Mouse (Mus musculus): ENCODE measurements around the gene Gpm6b. TPM values are rescaled to one million over a fixed set of nuclear protein-coding genes. Genes with fewer than 3 reads are reported as not detected.
A peak's percentile ranks its signal among the peaks of the same experiment; 100 is the strongest.

The Gpm6b gene
- polyA plus RNA-seq, 1 experiment from 2014 or later, result 23.4 TPM

- no peak overlapping the region for H3K4me2 ChIP-seq
- 86% methylated on average over 4 of the region's 4 CpGs for WGBS
- no peak for ATAC-seq (ENCODE audit: insufficient number of reproducible peaks, low FRiP score, low TSS enrichment, low read depth)
Observed at GRCm38 (mm10) chrX:166339911-166340310, 101.2 kb downstream of the Gpm6b start.

GRCm38 (mm10) chrX:166341795-166342194 is 103.1 kb downstream of the Gpm6b start:
- no peak overlapping the region for H3K9ac ChIP-seq
- no peak overlapping the region for H3K27ac ChIP-seq
- H3K4me1 ChIP-seq, result no peaks in the 10 kb centered on the region
- no peak overlapping the region for H3K4me3 ChIP-seq
- WGBS, result 64% methylated on average over 6 of the region's 6 CpGs
- H3K9me3 ChIP-seq, result no peaks in the 10 kb centered on the region
- no peaks in the 10 kb centered on the region for H3K36me3 ChIP-seq
- H3K4me2 ChIP-seq, result no peak overlapping the region
- ATAC-seq (ENCODE audit: insufficient number of reproducible peaks, low FRiP score, low TSS enrichment, low read depth), result no peak
- H3K27me3 ChIP-seq, result peaks cover 3% of the 10 kb centered on the region; the same call in 1 of the 2 replicates

More at GRCm38 (mm10) chrX:166339911-166340310, 101.2 kb downstream of the Gpm6b start:
- Histone ChIP-seq H3K27ac (no peak overlapping the region), H3K9me3 (no peaks in the 10 kb centered on the region), H3K4me1 (no peaks in the 10 kb centered on the region), H3K4me3 (no peak overlapping the region), H3K9ac (no peak overlapping the region), H3K36me3 (no peaks in the 10 kb centered on the region), H3K27me3 (peaks cover 3% of the 10 kb centered on the region; the same call in 1 of the 2 replicates)

- ATAC-seq (ENCODE audit: insufficient number of reproducible peaks, low FRiP score, low TSS enrichment, low read depth), result no peak
Observed at GRCm38 (mm10) chrX:166344228-166345015, 105.7 kb downstream of the Gpm6b start.

GRCm38 (mm10) chrX:166348086-166348485 is 109.4 kb downstream of the Gpm6b start:
- no peak for ATAC-seq (ENCODE audit: insufficient number of reproducible peaks, low FRiP score, low TSS enrichment, low read depth)
- H3K4me2 ChIP-seq, result no peak overlapping the region
- H3K4me1 ChIP-seq, result no peaks in the 10 kb centered on the region
- WGBS, result 74% methylated on average over 6 of the region's 6 CpGs
- H3K36me3 ChIP-seq, result no peaks in the 10 kb centered on the region
- no peak overlapping the region for H3K4me3 ChIP-seq
- H3K27ac ChIP-seq, result no peak overlapping the region
- peaks cover 3% of the 10 kb centered on the region; the same call in 1 of the 2 replicates for H3K27me3 ChIP-seq
- H3K9ac ChIP-seq, result no peak overlapping the region
- no peaks in the 10 kb centered on the region for H3K9me3 ChIP-seq

More at GRCm38 (mm10) chrX:166344228-166345015, 105.7 kb downstream of the Gpm6b start:
- H3K27ac ChIP-seq, result no peak overlapping the region
- H3K4me1 ChIP-seq, result no peaks in the 10 kb centered on the region
- peaks cover 3% of the 10 kb centered on the region; the same call in 1 of the 2 replicates for H3K27me3 ChIP-seq
- H3K36me3 ChIP-seq, result no peaks in the 10 kb centered on the region
- H3K4me2 ChIP-seq, result peak overlapping the region; percentile 31; the same call in 1 of the 2 replicates
- H3K4me3 ChIP-seq, result no peak overlapping the region; the same call in 1 of the 2 replicates
- WGBS, result 32% methylated on average over 10 of the region's 10 CpGs
- H3K9me3 ChIP-seq, result no peaks in the 10 kb centered on the region
- no peak overlapping the region for H3K9ac ChIP-seq

- Histone ChIP-seq H3K9ac (no peak overlapping the region), H3K9me3 (no peaks in the 10 kb centered on the region), H3K4me2 (no peak overlapping the region), H3K27me3 (peaks cover 3% of the 10 kb centered on the region; the same call in 1 of the 2 replicates), H3K36me3 (no peaks in the 10 kb centered on the region), H3K4me3 (no peak overlapping the region), H3K27ac (no peak overlapping the region), H3K4me1 (no peaks in the 10 kb centered on the region)
- 71% methylated on average over 4 of the region's 4 CpGs for WGBS
- no peak for ATAC-seq (ENCODE audit: insufficient number of reproducible peaks, low FRiP score, low TSS enrichment, low read depth)
Observed at GRCm38 (mm10) chrX:166348634-166349033, 109.9 kb downstream of the Gpm6b start.

- WGBS, result 24% methylated on average over 6 of the region's 6 CpGs
- Histone ChIP-seq H3K9ac (no peak overlapping the region), H3K27me3 (peaks cover 6% of the 10 kb centered on the region; the same call in 1 of the 2 replicates), H3K9me3 (no peaks in the 10 kb centered on the region), H3K27ac (no peak overlapping the region), H3K4me2 (no peak overlapping the region), H3K4me1 (no peaks in the 10 kb centered on the region), H3K36me3 (no peaks in the 10 kb centered on the region), H3K4me3 (no peak overlapping the region)
- ATAC-seq (ENCODE audit: insufficient number of reproducible peaks, low FRiP score, low TSS enrichment, low read depth), result no peak
Observed at GRCm38 (mm10) chrX:166351790-166352189, 113.1 kb downstream of the Gpm6b start.

GRCm38 (mm10) chrX:166353412-166353811 is 114.7 kb downstream of the Gpm6b start:
- 58% methylated on average over 2 of the region's 2 CpGs for WGBS
- H3K27me3 ChIP-seq, result peaks cover 10% of the 10 kb centered on the region; the same call in 1 of the 2 replicates
- no peak overlapping the region for H3K4me3 ChIP-seq
- no peak overlapping the region for H3K27ac ChIP-seq
- no peaks in the 10 kb centered on the region for H3K4me1 ChIP-seq
- no peak for ATAC-seq (ENCODE audit: insufficient number of reproducible peaks, low FRiP score, low TSS enrichment, low read depth)
- no peak overlapping the region for H3K9ac ChIP-seq
- H3K9me3 ChIP-seq, result no peaks in the 10 kb centered on the region
- no peaks in the 10 kb centered on the region for H3K36me3 ChIP-seq
- no peak overlapping the region for H3K4me2 ChIP-seq

- H3K27ac ChIP-seq, result no peak overlapping the region
- 69% methylated on average over 1 of the region's 1 CpGs for WGBS
- H3K4me2 ChIP-seq, result no peak overlapping the region
- H3K9ac ChIP-seq, result no peak overlapping the region
- H3K27me3 ChIP-seq, result peaks cover 15% of the 10 kb centered on the region; the same call in 1 of the 2 replicates
- no peak for ATAC-seq (ENCODE audit: insufficient number of reproducible peaks, low FRiP score, low TSS enrichment, low read depth)
- no peaks in the 10 kb centered on the region for H3K36me3 ChIP-seq
- H3K4me1 ChIP-seq, result no peaks in the 10 kb centered on the region
- no peaks in the 10 kb centered on the region for H3K9me3 ChIP-seq
- no peak overlapping the region for H3K4me3 ChIP-seq
Observed at GRCm38 (mm10) chrX:166354913-166355312, 116.2 kb downstream of the Gpm6b start.

GRCm38 (mm10) chrX:166356276-166356675 is 117.6 kb downstream of the Gpm6b start:
- no peak for ATAC-seq (ENCODE audit: insufficient number of reproducible peaks, low FRiP score, low TSS enrichment, low read depth)
- no peak overlapping the region for H3K9ac ChIP-seq
- H3K27me3 ChIP-seq, result peaks cover 12% of the 10 kb centered on the region; the same call in 1 of the 2 replicates
- no peaks in the 10 kb centered on the region for H3K36me3 ChIP-seq
- 80% methylated on average over 3 of the region's 3 CpGs for WGBS
- H3K4me1 ChIP-seq, result no peaks in the 10 kb centered on the region
- no peak overlapping the region for H3K4me3 ChIP-seq
- no peak overlapping the region for H3K4me2 ChIP-seq
- no peak overlapping the region for H3K27ac ChIP-seq
- no peaks in the 10 kb centered on the region for H3K9me3 ChIP-seq

GRCm38 (mm10) chrX:166358955-166359354 is 120.2 kb downstream of the Gpm6b start:
- Histone ChIP-seq H3K4me2 (no peak overlapping the region), H3K36me3 (no peaks in the 10 kb centered on the region), H3K4me1 (no peaks in the 10 kb centered on the region), H3K4me3 (no peak overlapping the region), H3K27ac (no peak overlapping the region), H3K9me3 (no peaks in the 10 kb centered on the region), H3K27me3 (peaks cover 15% of the 10 kb centered on the region; the same call in 1 of the 2 replicates), H3K9ac (no peak overlapping the region)
- no peak for ATAC-seq (ENCODE audit: insufficient number of reproducible peaks, low FRiP score, low TSS enrichment, low read depth)
- 74% methylated on average over 2 of the region's 2 CpGs for WGBS

- no peak overlapping the region for H3K4me2 ChIP-seq
- H3K9me3 ChIP-seq, result no peaks in the 10 kb centered on the region
- H3K27ac ChIP-seq, result no peak overlapping the region
- H3K9ac ChIP-seq, result no peak overlapping the region
- peaks cover 15% of the 10 kb centered on the region; the same call in 1 of the 2 replicates for H3K27me3 ChIP-seq
- no peaks in the 10 kb centered on the region for H3K4me1 ChIP-seq
- H3K36me3 ChIP-seq, result no peaks in the 10 kb centered on the region
- 74% methylated on average over 2 of the region's 2 CpGs for whole genome bisulfite sequencing
- no peak for ATAC-seq (ENCODE audit: insufficient number of reproducible peaks, low FRiP score, low TSS enrichment, low read depth)
- no peak overlapping the region for H3K4me3 ChIP-seq
Observed at GRCm38 (mm10) chrX:166359927-166360440, 121.3 kb downstream of the Gpm6b start.

GRCm38 (mm10) chrX:166360455-166360854 is 121.7 kb downstream of the Gpm6b start:
- no peak for ATAC-seq (ENCODE audit: insufficient number of reproducible peaks, low FRiP score, low TSS enrichment, low read depth)
- WGBS, result 78% methylated on average over 4 of the region's 4 CpGs
- no peaks in the 10 kb centered on the region for H3K36me3 ChIP-seq
- H3K27ac ChIP-seq, result no peak overlapping the region
- H3K4me1 ChIP-seq, result no peaks in the 10 kb centered on the region
- H3K4me2 ChIP-seq, result no peak overlapping the region
- H3K9me3 ChIP-seq, result no peaks in the 10 kb centered on the region
- H3K9ac ChIP-seq, result no peak overlapping the region
- no peak overlapping the region for H3K4me3 ChIP-seq
- H3K27me3 ChIP-seq, result peaks cover 15% of the 10 kb centered on the region; the same call in 1 of the 2 replicates
